Mouse (Mus musculus) gastrocnemius, postnatal 25 days (tissue): ENCODE measurements around the gene Gm14391. TPM values are rescaled to one million over a fixed set of nuclear protein-coding genes. Genes with fewer than 3 reads are reported as not detected.
"Not testable (repeated sequence)": the region's sequence is repeated elsewhere in the genome, so short reads cannot be mapped to it uniquely, and the experiment has no call there.

Experiments
- DNase-seq: peaks from one replicate; pipeline ENCODE4 v3.0.0; 2022
- long read RNA-seq, 2 experiments: library from polyadenylated mRNA; stranded (forward); transcript quantifications; one replicate each; pipeline ENCODE4 v2.0.0; 2021
- total RNA-seq, 2 experiments: library from RNA; stranded (reverse); gene quantifications; 1 replicate in 1 of 2; 2 replicates in 1 of 2; pipeline ENCODE4 v1.2.3; 2021

The Gm14391 gene
- total RNA-seq = 10 to 100 TPM; 38.1 to 42.3 TPM
- long read RNA-seq, experiment 1, partial matches to known transcripts = 0 of 16 reads
- long read RNA-seq, experiment 1, other reads (novel, unspliced or antisense) = 8 of 16 reads
- long read RNA-seq, experiment 2, transcript Gm14391-202 (4 exons, 965 nt) = major isoform, 7 of 14 reads
- long read RNA-seq, experiment 2, transcript Gm14391-204 (5 exons, 1,854 nt) = minor isoform, 5 of 14 reads
- long read RNA-seq, experiment 2, partial matches to known transcripts = 0 of 14 reads
- long read RNA-seq, experiment 2, other reads (novel, unspliced or antisense) = 2 of 14 reads

GRCm38 (mm10) chr2:175206732-175207131 lies at the start of gene Gm14391:
Gene Gm14391, minus strand, starts transcription at chr2:175206917.
- not testable (repeated sequence) for DNase-seq

GRCm38 (mm10) chr2:175179008-175179407 lies 27.7 kb downstream of the Gm14391 start:
- DNase-seq = not testable (repeated sequence)

GRCm38 (mm10) chr2:175176312-175176711 lies 30.4 kb downstream of the Gm14391 start:
- DNase-seq = no peak

DNA sequence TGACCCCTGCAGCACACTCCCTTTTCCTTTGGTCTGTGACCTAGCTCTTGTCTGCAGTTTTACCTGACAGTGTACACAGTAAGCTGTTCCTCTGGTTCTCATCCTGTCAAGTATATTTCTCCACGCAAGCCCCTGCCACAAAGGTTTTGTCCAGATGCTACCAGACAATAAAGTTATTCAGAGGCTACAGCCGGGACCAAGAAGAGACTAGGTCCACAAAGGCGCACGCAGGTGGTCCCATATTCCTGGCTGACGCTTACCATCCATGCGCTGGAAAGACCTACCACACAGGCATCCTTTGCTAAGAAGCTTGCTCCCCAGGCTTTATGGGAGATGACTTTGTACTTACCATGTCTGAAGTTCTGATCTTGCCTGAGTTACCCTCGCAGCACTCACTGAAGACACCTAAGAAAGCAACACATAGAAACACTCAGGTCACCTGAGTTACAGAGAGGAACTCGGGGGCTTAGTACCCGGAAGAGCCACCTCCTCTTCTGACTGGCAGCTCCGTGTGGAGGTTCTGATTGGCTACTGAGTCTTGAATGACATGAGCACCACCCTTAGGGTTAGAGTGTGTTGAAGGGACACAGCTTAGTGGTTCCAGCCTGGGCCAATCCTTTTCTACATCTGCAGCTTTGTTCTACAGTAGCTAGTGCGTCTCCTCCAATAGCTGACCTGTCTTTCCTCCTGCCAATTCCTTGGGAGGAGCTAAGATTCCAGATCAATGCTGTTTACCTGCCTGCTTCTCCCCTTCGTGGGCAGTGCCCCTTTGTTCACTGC lies 31.1 kb downstream of the Gm14391 start, which contains the start of gene Gm14443:
Gm14443 (minus strand) TSS at position 471 of the 780 bp plus-strand sequence.
- not testable (repeated sequence) for DNase-seq

DNA sequence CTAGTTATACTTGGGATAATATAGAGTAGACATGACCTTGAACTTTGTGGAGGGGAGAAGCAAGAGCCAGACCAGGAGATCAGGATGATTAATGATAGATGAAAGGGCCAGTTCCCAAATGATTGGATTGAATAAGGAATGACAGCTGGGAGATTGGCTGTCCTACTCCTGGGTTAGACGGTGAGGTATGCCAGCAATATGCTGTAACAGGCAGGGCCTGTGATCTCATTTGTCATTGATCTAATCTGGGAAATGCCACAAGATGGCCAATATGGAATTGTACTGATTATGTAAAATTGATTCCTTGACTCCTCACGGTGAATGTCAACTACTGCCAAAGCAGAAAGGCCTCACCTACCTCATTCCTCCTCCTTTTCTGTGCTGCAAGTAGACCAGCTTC lies 32.7 kb downstream of the Gm14391 start:
- not testable (repeated sequence) for DNase-seq

DNA sequence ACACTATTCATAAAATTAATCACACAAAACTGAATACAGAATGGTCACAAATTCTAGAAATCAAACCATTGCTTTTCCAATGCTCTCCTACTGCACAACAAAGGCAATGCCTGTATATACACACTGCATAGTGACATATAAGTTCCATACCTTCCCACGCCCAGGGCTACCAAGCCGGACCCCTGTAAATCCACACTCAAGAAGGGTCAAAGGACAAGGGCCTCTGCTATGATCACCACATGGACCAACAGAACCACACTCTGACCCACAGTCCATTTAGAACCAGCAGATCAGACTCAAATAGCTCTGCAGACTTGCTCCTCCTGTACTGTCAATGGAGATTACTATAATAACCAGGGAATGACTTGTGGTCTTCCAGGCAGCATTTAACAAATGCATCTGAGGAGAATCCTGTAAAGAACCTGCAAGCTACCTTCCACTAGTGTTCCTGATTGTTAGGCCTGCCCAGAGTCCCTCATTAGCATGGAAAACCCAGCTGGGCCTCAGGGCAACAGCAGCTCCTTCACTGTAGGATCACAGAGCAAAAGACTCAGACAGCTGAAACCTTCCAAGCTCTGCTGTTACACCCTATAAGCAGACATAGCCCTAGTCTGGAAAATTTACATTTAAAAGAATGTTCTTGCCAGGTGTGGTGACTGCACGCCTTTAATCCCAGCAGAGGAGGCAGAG lies 33.7 kb downstream of the Gm14391 start:
- DNase-seq = not testable (repeated sequence)

DNA sequence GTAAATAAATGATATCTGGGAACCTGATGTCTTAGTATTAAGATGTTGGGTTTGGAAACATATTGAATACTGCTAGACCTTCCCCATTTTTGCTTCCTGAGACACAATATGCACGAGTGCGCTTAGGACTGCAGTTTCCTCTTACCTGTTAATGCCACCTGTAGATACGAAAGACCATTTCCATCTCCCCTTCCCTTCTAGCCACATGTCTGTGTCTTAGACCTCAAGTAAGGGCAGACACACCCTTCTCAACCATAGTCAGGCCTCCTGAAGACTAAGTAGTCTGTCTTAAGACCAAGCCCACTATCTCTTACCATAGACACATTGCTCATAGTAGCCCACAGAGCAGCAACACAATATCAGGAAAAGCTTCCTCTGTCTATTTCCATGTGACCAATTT lies 34.6 kb downstream of the Gm14391 start:
- DNase-seq = no peak

DNA sequence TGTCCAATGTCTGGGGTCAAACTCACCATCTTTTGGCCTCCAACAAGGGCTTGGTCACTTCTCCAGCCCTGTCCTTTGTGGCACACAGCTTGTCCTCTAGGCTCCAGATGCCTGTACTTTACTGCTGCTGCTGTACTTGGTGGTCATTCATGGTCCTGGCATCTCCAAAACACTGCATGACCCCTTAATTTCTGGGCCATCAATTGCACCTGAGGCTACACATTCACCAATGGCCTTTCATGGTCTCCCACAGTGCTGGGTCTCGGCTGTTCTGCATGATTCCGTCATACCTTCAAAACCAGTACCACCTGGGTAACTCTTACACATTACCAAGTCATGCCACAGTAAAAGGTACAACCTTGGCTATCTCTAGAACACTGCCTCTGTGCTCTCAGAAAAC lies 39.8 kb downstream of the Gm14391 start:
- DNase-seq = not testable (repeated sequence)

DNA sequence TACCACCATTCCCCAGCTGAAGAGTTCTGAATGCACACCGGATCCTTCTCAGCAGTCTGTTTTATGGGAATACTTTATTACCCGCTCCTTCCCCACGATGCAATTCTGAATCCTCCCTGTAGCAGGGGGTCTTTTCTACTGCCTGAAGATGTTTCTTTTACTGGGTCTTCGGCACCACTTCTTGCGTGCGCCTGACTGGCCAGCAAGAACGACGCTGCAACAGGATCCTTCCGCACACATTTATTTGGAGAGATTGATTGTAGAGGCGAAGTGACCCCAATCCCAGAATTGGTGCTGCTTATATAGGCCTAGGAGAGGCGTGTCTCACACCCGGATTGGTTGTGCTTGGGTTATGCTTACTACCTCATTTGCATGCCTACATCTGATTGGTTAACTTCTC lies 41.6 kb downstream of the Gm14391 start:
- not testable (repeated sequence) for DNase-seq

- DNase-seq = not testable (repeated sequence)
Observed at GRCm38 (mm10) chr2:175161438-175161837, 45.3 kb downstream of the Gm14391 start.

DNA sequence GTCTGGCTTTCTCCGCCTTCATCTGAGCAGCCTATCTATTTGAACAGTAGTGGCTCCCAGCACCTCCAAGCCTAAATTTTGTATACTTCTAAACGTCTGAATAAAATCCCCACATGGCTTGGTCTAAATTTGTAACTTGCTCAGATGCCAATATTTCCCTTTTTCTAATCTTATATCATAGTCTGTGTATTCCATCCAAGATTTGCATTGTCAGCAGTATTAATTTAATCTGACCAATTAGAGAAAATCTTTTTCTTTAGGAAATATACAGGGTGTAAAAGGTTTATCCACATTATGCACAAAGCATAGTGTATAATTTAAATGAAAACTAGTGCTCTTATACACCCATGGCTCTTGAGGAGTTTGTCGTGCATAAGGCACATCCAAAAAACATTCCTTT lies 48.1 kb downstream of the Gm14391 start:
- DNase-seq = no peak

DNA sequence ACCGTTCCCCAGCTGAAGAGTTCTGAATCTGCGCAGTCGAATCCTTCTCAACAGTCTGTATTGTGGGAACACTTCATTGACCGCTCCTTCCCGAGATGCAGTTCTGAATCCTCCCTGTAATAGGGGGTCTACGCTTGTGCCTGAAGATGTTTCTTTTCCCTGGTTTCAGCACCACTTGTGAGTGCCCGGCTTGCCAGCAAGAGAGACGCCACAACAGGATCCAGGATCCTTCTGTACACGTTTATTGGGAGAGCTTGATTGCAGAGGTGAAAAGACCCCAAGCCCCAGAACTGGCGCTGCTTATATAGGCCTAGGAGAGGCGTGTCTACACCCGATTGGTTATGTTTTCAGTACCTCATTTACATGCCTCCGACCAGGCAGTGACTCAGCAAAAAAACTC lies 50.0 kb downstream of the Gm14391 start:
- no peak for DNase-seq

- not testable (repeated sequence) for DNase-seq
Observed at GRCm38 (mm10) chr2:175141993-175142295, 64.8 kb downstream of the Gm14391 start, which contains the start of gene Gm14399. Gene Gm14399, minus strand, starts transcription at chr2:175142012.

DNA sequence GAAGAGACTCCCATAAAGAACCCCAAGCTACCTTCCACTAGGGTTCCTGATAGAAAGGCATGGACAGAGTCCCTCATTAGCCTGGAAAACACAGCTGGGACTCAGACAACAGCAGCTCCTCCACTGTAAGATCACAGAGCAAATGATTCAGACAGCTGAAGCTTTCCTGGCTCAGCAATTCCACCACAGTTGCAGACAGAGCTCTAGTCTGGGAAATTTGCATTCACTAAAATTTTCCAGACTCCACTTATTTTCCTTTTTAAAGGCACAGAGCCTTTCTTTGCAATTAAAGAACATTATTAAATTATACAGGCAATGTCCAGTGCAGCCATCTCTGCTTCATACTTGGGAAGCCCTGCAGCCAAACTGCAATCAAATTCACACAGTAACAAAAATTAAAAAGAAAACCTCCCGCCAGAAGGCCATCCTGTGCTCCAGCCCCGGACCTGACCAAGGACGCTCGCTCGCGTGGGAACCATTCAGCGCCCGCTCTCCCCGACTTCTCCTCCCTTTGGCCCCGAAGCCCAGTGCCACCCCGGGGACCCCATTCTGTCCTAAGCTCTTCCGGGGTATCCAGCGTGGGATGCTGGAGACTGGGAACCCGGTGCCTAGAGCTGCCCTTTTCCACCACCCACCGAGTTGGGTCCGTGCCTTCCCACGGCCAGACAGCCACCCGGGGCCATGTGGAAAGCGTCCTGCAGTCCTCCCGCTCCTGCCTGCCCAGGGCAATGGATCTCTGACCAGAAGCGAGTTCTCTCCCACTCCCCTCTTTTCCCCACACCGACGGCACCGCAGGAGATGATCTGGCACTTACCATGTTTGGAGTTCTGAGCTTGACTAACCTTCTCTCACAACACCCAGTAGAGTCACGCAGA lies 65.4 kb downstream of the Gm14391 start:
- DNase-seq = not testable (repeated sequence)

Other genes with a start within 250 kb of the Gm14391 start
- gene Gm14444, start 196.7 kb downstream of the Gm14391 start, total RNA-seq = under 1 TPM; 0.28 to 0.59 TPM
- gene Gm14393, start 139.1 kb downstream of the Gm14391 start, total RNA-seq = 1 to 10 TPM in 1 of 2 experiments, not detected in 1; 1.1 TPM
- gene Gm14399, start 64.9 kb downstream of the Gm14391 start, total RNA-seq = 10 to 100 TPM in 1 of 2 experiments, 1 to 10 TPM in 1; 7.5 to 12.2 TPM
- under 1 TPM; 0.72 to 0.88 TPM for gene Gm14443, start 31.0 kb downstream of the Gm14391 start, total RNA-seq
- 10 to 100 TPM in 1 of 2 experiments, 1 to 10 TPM in 1; 7.0 to 10.4 TPM for gene Gm14440, start 68.2 kb upstream of the Gm14391 start, total RNA-seq
- 10 to 100 TPM; 27.4 to 30.4 TPM for gene Gm4631, start 131.3 kb upstream of the Gm14391 start, total RNA-seq
- gene Zfp968, start 165.5 kb upstream of the Gm14391 start, total RNA-seq = 1 to 10 TPM; 3.6 to 4.6 TPM
- 1 to 10 TPM in 1 of 2 experiments, under 1 TPM in 1; 0.48 to 1.9 TPM for gene Gm4724, start 228.9 kb upstream of the Gm14391 start, total RNA-seq